Mouse (Mus musculus) kidney, adult 9 months (tissue): ENCODE data around the gene Tmed4.
"Not testable (repeated sequence)": the region's sequence is repeated elsewhere in the genome, so short reads cannot be mapped to it uniquely, and the experiment has no call there.

Experiments
- DNase-seq: peaks from one replicate; pipeline ENCODE4 v3.0.0; 2022

Gene Tmed4

DNA sequence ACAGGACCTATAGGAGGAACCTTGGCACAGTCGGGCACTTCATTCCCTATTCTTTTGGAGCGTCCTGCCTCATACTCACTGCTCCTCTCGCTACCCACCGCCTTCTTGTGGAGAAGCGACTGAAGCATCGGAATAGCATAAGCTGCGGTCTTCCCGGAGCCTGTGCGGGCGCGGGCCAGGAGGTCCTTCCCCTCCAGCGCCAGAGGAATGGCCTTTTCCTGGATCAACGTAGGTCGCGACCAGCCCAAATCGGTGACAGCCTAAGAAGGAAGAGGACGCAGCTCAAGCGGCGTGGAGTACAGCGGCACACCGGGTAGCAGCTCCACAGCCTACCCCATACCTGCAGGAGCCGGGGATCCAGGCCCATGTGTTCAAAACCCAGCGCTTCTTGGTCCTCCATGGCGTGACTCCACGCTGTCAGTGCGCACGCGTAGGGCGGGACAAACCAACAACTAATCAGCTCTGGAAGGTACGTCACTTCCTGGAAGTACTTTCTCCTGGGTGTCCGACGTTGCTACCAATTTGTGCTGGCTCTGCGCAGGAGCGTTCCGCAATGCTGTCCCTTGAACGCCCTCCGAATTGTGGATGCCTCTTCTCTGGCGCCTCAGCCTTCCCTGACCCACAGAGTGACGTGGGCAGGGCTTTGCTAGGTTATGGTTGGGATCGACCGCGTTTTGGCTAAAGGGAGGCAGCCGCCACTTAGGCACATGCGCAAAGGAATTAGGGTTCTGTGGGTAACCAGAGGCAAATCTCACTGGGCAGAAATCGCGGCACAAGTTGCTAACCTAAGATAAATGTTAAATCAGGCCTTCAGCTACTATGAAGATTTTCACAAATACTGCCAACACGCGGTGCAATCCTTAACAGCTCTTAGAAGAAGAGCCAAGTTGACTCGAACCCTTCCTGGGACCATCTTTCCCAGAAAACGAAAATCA is 7.1 kb downstream of the Tmed4 start, which contains the start of gene Ddx56:
TSS of gene Ddx56 (minus strand) at position 453 of the 935 bp plus-strand sequence.
- DNase-seq: peak; percentile 97

DNA sequence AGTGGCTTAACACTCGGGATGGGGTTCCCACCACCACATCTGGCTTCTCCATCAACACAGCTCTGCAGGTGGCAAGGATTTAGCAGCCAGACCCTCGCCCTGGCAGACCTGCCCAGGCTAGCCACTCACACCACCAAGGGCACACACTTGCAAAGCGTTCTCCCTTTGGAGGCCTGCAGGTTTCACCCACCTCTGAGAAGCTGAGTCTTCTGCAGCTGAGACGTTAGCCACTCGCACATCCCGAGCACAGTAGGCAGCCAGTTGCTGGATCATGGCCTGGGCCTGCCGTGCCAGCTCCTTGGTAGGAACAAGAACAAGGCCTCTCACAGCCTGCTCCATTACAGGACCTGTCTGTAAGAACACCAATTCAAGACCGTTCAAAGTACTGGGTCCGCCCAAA is 8.0 kb downstream of the Tmed4 start:
- no peak for DNase-seq

DNA sequence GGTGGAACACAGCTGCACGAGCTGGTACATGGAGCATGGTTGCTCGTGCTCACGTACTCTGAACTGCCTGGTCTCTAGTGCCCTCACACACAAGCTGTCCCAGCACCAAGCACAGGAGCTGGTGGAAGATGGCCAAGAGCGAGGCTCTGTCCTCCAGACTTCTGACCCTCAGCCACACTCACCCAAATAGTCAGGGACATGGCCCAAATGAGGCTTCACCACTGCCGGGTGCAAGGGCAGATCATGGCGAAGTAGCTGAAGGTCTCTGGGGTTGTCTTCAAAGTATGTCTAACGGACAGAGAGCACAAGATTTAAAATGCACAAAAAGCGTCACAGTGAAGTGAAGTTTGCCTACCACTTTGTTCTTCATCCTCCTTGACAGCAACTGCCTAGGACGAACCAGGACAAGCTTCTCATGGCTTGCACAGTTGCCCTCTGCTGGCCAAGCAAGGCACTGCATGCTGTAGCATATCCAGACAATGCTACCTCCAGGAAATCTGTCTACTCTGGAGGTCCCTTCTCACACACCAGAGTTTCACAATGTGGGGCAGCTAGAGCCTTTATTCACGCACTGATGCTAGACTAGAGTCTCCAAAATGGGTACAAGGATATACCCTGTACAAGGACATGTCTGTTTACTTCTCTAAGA is 13.1 kb downstream of the Tmed4 start:
- peak; percentile 72 for DNase-seq

DNA sequence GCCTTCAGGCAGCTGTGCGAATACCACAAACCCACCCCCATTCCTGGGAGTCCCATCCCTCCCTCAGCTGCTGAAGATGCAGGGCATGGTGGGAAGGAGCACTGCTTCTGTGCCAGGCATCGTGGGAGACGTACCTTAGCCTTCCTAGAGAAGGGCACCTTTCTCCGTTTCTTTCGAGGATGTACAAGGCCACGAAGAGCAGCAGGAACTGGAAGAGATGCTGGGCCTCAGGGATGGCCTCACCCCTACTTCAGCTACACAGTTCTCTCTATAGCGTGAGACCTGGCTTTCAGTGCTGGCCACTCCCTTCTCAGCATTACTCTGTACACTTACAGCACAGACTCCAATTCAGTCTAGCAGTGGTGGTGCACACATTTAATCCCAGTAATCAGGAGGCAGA is 15.3 kb downstream of the Tmed4 start:
- no peak for DNase-seq

DNA sequence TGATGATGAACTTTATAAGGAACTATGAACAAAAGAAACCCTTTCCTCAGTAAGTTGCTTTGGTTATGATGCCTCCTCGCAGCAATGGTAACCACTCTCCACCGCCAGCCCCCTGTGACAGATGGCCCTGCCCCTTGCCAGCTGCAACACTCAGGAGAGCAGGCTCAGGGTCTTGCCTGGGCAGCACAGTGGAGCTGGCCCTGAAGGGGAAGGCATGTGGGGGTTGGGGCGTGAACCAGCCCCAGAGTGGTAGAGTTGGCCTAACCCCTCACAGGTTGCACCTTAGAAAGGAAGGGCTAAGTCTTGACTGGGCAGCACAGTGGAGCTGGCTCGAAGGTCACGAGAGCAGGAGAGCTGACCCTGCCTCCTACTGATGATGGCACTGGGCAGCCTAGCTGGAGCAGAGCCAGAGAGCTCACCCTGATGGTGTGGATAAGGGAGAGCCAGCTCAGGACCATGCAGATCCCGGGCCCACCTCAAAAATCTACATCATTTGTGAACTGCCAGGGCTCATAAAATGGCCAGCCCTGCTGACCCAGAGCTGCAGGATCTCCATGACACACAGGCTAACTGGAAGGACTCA is 18.1 kb downstream of the Tmed4 start:
- DNase-seq: peak; percentile 44

DNA sequence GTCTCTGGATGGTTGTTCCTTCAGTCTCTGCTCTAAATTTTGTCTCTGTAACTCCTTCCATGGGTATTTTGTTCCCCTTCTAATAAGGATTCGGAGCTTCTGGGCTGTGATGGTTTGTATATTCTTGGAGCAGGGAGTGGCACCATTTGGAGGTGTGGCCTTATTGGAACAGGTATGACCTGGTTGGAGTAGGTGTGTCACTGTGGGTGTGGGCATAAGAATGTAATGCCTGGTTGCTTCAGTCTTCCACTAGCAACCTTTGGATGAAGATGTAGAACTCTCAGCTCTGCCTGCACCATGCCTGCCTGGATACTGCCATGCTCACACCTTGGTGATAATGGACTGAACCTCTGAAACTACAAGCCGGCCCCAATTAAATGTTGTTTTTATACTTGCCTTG is 20.1 kb downstream of the Tmed4 start:
- DNase-seq: not testable (repeated sequence)

DNA sequence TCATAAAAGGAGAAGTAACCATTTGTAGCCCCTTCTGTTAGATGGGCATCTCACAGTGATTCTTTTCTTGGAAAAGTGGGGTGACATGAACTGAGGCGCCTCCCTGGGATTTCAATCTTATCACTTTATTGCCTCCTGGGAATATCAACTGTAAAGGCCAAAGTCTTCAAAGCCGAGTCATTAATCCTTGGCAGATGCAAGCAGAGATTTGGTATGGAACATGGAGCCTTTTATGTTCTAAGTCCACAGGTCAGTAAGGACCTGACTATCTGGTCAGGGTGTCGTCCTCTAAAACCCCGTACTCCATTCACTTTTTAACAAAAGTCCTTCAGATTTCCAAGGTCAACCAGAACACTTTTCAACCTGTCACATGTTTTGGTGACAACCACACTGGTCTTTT is 21.8 kb downstream of the Tmed4 start:
- DNase-seq: no peak

DNA sequence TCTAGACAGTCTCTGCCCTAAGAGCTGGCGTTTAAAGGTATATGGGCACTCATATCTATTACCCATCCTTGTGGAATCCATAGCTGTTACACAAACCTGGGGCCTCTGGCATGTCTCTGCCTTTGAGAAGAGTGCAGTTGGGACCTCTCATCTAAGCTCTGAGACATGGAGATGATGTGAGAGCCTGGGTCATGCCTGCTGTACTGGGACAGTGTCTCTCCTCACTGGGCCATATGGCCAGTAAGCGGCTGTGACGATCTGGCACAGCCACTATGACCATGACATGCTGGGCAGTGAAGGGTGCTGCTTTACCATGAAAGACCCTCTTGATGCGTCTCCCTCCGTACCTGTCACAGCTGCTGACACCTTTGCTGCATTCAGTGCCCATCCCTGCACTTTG is 22.4 kb downstream of the Tmed4 start:
- no peak for DNase-seq

DNA sequence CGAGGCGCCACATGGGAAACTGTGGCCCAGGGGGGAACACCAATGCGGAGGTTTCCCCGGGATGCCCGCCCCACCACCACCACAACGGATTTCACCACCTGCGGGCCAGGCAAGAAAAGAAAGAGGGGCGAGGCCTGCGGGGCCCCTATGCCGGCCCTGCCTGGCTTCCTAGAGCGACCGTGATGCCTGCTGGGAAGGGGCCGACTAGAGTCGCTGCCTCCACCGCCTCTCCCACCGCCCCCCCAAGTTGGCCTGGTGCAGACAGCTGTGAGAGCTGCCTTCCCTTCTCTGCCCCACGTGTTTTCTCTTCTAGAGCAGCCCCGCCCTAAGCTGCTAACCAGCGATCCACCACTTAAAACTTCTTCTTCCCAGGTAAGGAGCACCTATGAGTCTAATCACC is 30.0 kb downstream of the Tmed4 start:
- no peak for DNase-seq

DNA sequence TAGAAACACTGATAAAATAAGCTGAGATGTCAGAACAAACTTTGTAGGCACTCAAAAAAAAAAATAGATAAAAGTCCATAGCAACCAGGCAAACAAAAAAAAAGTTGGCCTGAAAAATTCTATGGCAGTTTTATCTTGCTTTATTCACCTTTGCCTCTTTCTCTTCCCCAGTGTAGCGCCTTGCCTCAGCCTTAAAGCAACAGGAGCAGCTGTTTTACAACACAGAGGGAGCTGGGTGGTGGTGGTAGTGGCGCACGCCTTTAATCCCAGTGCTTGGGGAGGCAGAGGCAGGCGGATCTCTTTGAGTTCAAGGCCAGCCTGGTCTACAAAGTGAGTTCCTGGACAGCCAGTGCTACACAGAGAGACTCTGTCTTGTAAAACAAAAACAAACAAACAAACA is 41.6 kb downstream of the Tmed4 start:
- no peak for DNase-seq

DNA sequence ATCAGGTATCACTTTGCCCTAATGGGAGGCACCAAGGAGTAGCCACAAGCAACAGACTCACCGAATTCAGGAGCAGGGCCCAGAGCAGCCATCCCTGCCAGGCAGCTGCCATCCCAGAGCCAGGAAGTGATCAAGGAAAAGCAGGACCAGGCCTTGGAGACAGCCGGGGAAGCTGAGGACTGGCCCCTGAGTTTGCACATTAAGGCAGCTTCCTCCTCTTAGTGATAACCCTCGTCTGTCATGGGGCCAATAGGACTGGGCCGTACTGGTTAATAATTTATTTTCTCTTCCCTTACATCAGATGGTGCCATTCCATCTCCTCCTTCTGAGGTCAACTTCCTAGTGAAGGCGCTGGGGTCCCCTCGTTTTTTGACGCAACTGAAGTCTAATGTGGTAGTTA is 44.7 kb downstream of the Tmed4 start, which contains the start of gene Npc1l1:
TSS of gene Npc1l1 (minus strand) at position 132 of the 400 bp plus-strand sequence.
- no peak for DNase-seq

DNA sequence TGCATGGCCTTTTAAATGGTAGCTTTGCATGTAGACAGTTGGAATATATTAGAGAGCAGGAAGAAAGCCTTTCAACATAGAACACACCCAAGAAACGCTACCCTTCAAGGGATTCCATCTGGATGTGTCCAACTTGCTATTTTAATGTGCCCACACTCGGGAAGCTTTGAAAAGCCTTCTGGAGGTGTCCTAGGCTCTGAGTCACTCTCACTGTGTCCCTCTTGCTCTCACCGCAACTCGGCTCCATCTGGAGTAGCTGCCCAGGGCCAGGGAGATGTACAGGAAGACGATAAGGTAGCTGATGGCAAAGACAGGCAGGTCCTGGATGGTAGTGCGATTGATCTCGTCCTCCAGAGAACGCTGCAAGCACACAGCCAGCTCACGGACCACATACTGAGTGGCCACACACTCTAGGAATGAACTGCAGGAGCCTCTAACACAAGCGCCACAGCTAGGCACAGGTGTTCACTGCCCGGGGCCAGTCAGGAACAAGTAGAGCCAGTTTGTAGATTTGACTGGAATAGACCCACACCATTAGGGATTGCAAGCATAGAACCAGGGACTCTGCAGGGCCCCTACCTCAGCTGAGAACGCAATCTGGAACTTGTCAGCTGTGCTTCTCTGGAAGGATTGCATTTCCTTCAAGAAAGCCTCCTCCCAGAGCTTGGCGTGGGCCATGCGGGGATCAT is 50.0 kb downstream of the Tmed4 start:
- peak; percentile 9 for DNase-seq

DNA sequence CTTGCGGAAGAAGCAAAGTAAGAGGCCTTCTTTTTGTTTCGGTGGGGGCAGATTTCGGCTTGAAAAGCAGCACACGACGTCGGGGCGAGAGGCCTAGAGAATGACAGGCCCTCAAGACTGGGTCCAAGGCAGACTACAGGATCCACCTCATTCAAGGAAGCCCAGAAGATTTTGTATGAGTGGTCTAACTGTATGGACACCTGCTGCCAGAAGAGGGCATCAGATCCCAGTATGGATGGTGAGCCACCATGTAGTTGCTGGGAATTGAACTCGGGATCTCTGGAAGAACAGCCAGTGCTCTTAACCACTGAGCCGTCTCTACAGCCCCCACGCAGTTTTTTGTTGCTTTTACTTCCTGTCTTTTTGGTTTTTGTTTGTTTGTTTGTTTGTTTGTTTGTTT is 52.5 kb downstream of the Tmed4 start:
- DNase-seq: no peak
